Mouse (Mus musculus): ENCODE measurements around the gene C5ar2. TPM values are rescaled to one million over a fixed set of nuclear protein-coding genes. Genes with fewer than 3 reads are reported as not detected.
A peak's percentile ranks its signal among the peaks of the same experiment; 100 is the strongest.
"Not testable (repeated sequence)": the region's sequence is repeated elsewhere in the genome, so short reads cannot be mapped to it uniquely, and the experiment has no call there.

C5ar2 gene
- total RNA-seq, 1 experiment from 2014 or later, result 1.2 TPM

DNA sequence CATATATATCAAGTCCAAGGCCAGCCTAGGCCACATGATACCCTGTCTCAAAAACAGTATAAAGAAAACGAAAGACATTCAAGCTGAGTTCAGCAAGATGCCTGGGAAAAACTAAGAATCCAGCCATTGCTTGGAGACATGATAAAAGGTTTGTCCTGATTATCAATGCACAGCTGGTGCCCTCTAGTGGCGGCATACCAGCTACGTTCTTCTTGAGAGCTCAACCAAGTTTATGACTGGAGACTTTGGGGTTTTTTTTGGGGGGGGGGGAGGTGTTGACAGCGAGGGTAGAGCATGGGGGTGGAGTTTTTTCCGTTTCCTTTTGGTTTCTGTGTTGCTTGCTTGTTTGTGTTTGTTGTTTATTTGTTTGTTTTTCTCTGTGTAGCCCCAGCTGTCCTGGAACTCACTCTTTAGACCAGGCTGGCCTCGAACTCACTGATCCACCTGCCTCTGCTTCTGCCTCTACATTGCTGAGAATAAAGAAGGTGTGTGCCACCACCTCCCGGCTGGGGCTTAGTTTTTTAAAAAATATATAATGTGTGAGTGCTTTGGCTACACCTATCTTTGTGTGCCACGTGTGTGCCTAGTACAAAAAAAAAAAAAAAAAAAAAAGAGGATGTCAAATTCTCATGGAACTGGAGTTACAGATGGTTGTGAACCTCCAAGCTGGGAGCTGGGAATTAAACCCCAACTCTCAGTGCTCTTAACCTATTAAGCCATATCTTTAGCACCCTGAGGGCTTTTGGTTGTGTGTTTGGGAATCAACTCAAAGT lies 19.2 kb upstream of the C5ar2 start:
- ATAC-seq (replicated peaks in 1 of 2; ENCODE audit: insufficient read depth in 1 of 2, low FRiP score in 2 of 2, low TSS enrichment in 1 of 2, low read depth in 1 of 2, poor library complexity in 2 of 2, severe bottlenecking in 2 of 2), result peak; percentile 35 to 49; a peak in 2 of 4 replicates

DNA sequence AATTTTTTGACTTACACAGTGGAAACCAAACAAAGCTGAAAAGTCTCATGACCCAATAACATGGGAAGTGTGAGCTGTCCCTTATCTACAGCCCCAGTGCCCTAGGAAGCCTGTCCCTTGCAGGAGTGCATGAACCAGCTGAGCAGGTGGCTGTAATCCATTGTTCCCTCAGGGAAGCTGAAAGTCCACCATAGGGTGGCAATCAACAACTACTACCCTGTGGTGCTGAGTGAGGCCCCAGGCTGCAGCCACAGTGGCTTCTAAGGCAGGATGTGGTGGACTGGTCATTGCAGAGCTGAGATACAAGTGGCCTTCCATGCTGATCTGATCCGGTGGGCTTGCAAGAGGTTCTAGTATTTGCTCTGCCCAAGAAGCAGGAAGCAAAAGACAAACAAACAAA lies 17.1 kb upstream of the C5ar2 start:
- ATAC-seq (replicated peaks in 1 of 2; ENCODE audit: insufficient read depth in 1 of 2, low FRiP score in 2 of 2, low TSS enrichment in 1 of 2, low read depth in 1 of 2, poor library complexity in 2 of 2, severe bottlenecking in 2 of 2), result no peak

GRCm38 (mm10) chr7:16259110-16259590 lies 15.2 kb upstream of the C5ar2 start, which contains the start of gene C5ar1:
Gene C5ar1 (minus strand): TSS chr7:16259540.
- peak in 1 of 2 experiments; percentile 21; a peak in 1 of 4 replicates for ATAC-seq (replicated peaks in 1 of 2; ENCODE audit: insufficient read depth in 1 of 2, low FRiP score in 2 of 2, low TSS enrichment in 1 of 2, low read depth in 1 of 2, poor library complexity in 2 of 2, severe bottlenecking in 2 of 2)

- ATAC-seq (replicated peaks in 1 of 2; ENCODE audit: insufficient read depth in 1 of 2, low FRiP score in 2 of 2, low TSS enrichment in 1 of 2, low read depth in 1 of 2, poor library complexity in 2 of 2, severe bottlenecking in 2 of 2), result peak; percentile 60 to 69; a peak in 2 of 4 replicates
Observed at GRCm38 (mm10) chr7:16257830-16258229, 13.9 kb upstream of the C5ar2 start.

GRCm38 (mm10) chr7:16255963-16256362 lies 12.0 kb upstream of the C5ar2 start:
- ATAC-seq (replicated peaks in 1 of 2; ENCODE audit: insufficient read depth in 1 of 2, low FRiP score in 2 of 2, low TSS enrichment in 1 of 2, low read depth in 1 of 2, poor library complexity in 2 of 2, severe bottlenecking in 2 of 2), result not testable (repeated sequence)

DNA sequence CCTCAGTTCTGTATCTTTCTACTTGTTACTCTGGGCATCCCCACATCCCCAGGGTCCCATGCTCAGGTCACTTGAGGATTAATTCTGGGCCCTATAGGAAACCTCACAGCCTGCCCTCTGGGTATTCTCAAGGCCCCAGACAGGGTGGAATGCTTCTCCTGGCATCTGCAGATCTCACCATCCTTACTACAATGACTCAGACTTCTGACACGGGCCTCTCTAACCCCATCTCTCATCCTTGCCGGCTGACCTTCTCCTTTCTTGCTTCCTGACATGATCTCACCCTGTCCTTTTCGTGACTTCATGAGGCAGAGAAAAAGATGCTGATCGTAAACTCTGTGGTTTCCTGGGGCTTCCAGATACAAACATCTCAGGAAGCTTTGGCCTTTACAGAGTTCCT lies 10.2 kb upstream of the C5ar2 start:
- ATAC-seq (replicated peaks in 1 of 2; ENCODE audit: insufficient read depth in 1 of 2, low FRiP score in 2 of 2, low TSS enrichment in 1 of 2, low read depth in 1 of 2, poor library complexity in 2 of 2, severe bottlenecking in 2 of 2), result peak; percentile 19 to 44

DNA sequence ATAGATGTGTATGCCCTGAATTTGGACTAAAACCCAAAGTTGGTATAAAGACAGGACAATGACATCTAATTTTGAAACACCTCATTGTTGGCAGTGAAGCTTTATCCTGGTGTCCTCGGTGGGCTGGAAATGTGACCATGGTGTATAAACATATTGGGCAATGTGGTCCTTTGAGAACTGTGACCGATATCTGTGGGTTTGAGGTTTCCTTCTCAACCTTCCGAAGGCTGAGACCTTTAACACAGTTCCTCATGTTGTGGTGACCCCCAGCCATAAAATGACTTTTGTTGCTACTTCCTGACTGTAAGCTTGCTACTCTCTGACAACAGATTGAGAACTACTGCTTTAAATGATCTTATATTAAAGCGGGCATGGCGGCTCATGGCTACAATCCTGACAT lies 6.7 kb upstream of the C5ar2 start:
- peak; percentile 86 to 87 for ATAC-seq (replicated peaks in 1 of 2; ENCODE audit: insufficient read depth in 1 of 2, low FRiP score in 2 of 2, low TSS enrichment in 1 of 2, low read depth in 1 of 2, poor library complexity in 2 of 2, severe bottlenecking in 2 of 2)

- ATAC-seq (replicated peaks in 1 of 2; ENCODE audit: insufficient read depth in 1 of 2, low FRiP score in 2 of 2, low TSS enrichment in 1 of 2, low read depth in 1 of 2, poor library complexity in 2 of 2, severe bottlenecking in 2 of 2), result no peak
Observed at GRCm38 (mm10) chr7:16245958-16246357, 2.0 kb upstream of the C5ar2 start.

- ATAC-seq (replicated peaks in 1 of 2; ENCODE audit: insufficient read depth in 1 of 2, low FRiP score in 2 of 2, low TSS enrichment in 1 of 2, low read depth in 1 of 2, poor library complexity in 2 of 2, severe bottlenecking in 2 of 2), result peak; percentile 4 to 37; a peak in 3 of 4 replicates
Observed at GRCm38 (mm10) chr7:16242198-16242597, 1.8 kb downstream of the C5ar2 start.

- ATAC-seq (replicated peaks in 1 of 2; ENCODE audit: insufficient read depth in 1 of 2, low FRiP score in 2 of 2, low TSS enrichment in 1 of 2, low read depth in 1 of 2, poor library complexity in 2 of 2, severe bottlenecking in 2 of 2), result no peak
Observed at GRCm38 (mm10) chr7:16241787-16242186, 2.2 kb downstream of the C5ar2 start.

DNA sequence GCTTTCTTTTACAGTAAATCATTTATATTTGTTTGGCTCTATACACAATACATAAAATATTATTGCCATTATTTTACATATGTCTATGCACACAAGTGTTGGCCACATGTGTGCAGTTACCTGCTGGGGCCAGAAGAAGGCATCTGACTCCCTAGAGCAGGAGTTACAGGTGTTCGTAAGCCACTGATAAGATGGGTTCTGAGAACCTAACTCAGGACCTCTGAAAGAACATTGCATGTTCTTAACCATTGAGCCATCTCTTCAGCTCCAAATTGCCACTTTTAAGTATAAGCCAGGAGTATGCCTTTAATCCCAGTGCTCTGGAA lies 3.0 kb downstream of the C5ar2 start:
- no peak for ATAC-seq (replicated peaks in 1 of 2; ENCODE audit: insufficient read depth in 1 of 2, low FRiP score in 2 of 2, low TSS enrichment in 1 of 2, low read depth in 1 of 2, poor library complexity in 2 of 2, severe bottlenecking in 2 of 2)

- no peak for ATAC-seq (replicated peaks in 1 of 2; ENCODE audit: insufficient read depth in 1 of 2, low FRiP score in 2 of 2, low TSS enrichment in 1 of 2, low read depth in 1 of 2, poor library complexity in 2 of 2, severe bottlenecking in 2 of 2)
Observed at GRCm38 (mm10) chr7:16240281-16240977, 3.5 kb downstream of the C5ar2 start.

- peak in 1 of 2 experiments; percentile 63; a peak in 1 of 4 replicates for ATAC-seq (replicated peaks in 1 of 2; ENCODE audit: insufficient read depth in 1 of 2, low FRiP score in 2 of 2, low TSS enrichment in 1 of 2, low read depth in 1 of 2, poor library complexity in 2 of 2, severe bottlenecking in 2 of 2)
Observed at GRCm38 (mm10) chr7:16239554-16239997, 4.4 kb downstream of the C5ar2 start.

DNA sequence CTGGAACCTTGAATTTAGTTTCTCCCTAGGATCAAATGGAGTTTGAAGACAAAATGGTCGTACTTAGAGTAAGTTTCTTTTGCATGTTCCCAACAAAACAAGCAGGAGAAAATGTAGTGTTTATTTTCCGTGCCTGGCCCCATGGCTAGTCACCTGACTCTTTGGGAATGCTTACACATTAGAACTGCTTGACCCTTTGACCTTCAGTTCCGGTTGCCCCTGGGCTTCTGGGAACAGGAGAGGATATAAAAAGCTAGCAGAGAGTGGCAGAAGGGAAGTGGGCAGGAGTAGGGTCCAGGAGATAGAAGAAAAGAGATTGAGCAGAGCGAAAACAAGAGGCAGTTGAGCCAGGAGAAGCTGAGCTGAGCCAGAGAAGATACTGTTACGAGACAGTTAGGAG lies 14.1 kb downstream of the C5ar2 start:
- ATAC-seq (replicated peaks in 1 of 2; ENCODE audit: insufficient read depth in 1 of 2, low FRiP score in 2 of 2, low TSS enrichment in 1 of 2, low read depth in 1 of 2, poor library complexity in 2 of 2, severe bottlenecking in 2 of 2), result no peak

DNA sequence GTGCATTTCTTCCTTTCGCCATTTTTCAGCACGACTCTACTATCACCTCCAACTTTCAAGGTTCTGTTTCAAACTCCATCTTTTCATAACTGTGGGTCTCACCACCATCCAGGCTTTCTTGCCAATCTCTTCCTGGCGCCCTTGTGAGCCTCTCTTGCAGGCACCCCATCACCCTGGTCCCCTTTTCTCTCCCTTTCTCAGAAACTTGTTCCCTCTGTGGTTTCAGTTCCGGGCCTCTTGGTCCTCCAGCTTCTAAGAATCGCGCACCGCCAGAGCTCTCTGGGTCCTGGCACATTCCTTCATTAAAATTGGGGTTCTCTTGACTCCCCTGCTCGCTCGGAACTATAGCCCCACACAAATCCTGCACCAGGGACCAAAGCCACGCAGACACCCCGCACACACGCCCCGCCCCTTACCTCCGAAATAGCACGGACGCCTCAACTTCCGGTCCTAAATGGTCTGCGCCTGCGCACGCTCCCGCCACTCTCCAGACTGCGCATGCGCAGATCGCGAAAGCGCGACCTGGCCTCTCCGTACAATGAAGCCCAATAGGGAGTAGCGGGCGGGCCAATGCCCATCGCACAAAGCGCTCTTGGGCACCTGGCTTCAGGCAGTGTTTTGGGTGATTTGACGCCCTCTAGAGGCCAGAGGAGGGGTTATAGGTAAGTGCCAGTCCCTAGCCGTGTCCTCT lies 22.2 kb downstream of the C5ar2 start, which contains the start of gene Dhx34:
TSS of gene Dhx34 (minus strand) at position 456 of the 691 bp plus-strand sequence.
- ATAC-seq (replicated peaks in 1 of 2; ENCODE audit: insufficient read depth in 1 of 2, low FRiP score in 2 of 2, low TSS enrichment in 1 of 2, low read depth in 1 of 2, poor library complexity in 2 of 2, severe bottlenecking in 2 of 2), result peak; percentile 97 to 98

GRCm38 (mm10) chr7:16213986-16214385 lies 30.0 kb downstream of the C5ar2 start:
- no peak for ATAC-seq (replicated peaks in 1 of 2; ENCODE audit: insufficient read depth in 1 of 2, low FRiP score in 2 of 2, low TSS enrichment in 1 of 2, low read depth in 1 of 2, poor library complexity in 2 of 2, severe bottlenecking in 2 of 2)

DNA sequence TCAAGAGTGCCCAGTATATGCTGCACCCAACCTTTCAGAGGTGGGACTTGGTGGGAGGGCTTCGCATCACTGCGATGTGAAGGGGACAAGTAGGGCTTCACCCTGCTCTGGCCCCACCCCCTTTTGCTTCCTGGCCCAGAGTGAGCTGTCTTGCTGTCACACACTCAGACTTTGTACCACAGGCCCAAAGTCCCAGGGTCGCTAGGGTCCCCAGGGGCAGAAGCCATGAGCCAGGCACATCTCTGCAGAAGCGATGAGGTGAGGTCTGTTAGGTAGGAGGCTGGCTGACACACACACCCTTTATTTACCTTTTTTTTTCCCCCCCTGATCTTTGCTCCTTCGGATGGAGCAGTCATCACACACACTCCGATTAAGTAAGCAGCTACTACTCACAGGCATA lies 30.8 kb downstream of the C5ar2 start:
- no peak for ATAC-seq (replicated peaks in 1 of 2; ENCODE audit: insufficient read depth in 1 of 2, low FRiP score in 2 of 2, low TSS enrichment in 1 of 2, low read depth in 1 of 2, poor library complexity in 2 of 2, severe bottlenecking in 2 of 2)

DNA sequence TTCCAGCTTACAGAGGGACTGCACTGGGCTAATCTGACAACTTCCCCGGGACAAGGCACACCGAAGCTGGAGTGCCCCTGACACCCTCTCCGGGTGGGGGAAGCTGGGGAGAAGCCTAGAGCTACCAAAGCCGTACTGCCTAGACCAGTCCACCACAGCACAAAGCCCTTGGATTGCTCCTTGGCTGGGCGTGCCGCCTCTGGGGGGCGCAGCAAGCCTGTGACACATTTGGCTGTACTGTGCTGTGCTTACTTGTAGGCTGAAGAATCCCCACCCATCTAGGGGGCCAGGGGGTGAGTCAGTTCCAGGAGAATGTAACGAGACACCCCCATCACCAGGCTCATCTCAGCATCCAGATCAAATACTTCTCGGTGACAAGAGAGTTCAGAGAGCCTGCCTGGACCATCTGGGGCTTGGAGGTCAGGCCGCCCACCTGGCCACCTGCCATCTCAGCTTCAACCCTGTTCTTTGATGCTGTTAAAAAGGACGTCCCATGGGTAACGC lies 33.0 kb downstream of the C5ar2 start:
- no peak for ATAC-seq (replicated peaks in 1 of 2; ENCODE audit: insufficient read depth in 1 of 2, low FRiP score in 2 of 2, low TSS enrichment in 1 of 2, low read depth in 1 of 2, poor library complexity in 2 of 2, severe bottlenecking in 2 of 2)

All from hematopoietic stem cell, adult 5-6 weeks (primary cell).